Mouse (Mus musculus): ENCODE measurements at regions not wholly inside any gene's neighbourhood (a gene's known extent, or its start where the extent isn't known, plus 50 kb on each side); places are given as distances from the start of the nearest gene placed in this dataset.

DNA sequence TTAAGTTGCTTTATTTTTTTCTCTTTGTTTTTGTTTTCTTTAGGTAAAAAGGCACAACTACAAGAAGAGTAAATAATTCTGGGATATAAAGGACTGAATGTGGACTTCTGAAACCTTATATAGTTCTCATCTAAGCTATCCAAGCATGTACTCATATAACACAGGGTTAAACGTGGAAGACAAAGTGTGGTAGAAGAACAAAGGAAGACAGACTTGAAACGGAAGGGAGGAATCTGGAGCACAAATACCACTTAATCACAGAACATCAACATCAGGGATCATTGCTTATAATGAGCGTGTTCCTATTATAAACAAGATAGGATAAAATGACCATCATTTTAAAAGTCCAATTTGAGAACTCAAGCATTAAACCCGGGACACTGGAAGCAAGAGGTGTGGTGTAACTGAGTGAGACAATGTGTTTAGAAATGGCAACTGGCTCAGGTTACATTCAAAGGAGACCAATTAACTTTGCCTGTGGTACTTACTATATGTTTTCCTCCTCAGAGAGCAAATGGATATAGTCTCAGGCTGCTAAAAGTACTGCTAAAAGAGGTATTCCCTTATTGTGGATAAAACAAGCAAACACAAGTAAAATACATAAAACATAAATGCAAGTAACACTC, 96.1 kb upstream of the Hdgfl1 start:
- no peak for ATAC-seq
- Histone ChIP-seq H3K4me2 (ENCODE audit: low read length) (no peak overlapping the region), H3K9me3 (ENCODE audit: control insufficient read depth, low read length) (no peaks in the 10 kb centered on the region), H3K9ac (replicated peaks; ENCODE audit: low read depth, low read length) (no peak overlapping the region), H3K36me3 (ENCODE audit: control insufficient read depth, insufficient read depth) (no peaks in the 10 kb centered on the region), H3K4me3 (replicated peaks; ENCODE audit: low read length) (no peak overlapping the region), H3K4me1 (replicated peaks; ENCODE audit: control insufficient read depth, insufficient read depth, low read length) (no peaks in the 10 kb centered on the region), H3K27me3 (replicated peaks; ENCODE audit: control insufficient read depth, insufficient read depth, low read length) (no peaks in the 10 kb centered on the region), H3K27ac (ENCODE audit: low read length) (no peak overlapping the region)
- WGBS = 36% methylated on average over 4 of the region's 4 CpGs

DNA sequence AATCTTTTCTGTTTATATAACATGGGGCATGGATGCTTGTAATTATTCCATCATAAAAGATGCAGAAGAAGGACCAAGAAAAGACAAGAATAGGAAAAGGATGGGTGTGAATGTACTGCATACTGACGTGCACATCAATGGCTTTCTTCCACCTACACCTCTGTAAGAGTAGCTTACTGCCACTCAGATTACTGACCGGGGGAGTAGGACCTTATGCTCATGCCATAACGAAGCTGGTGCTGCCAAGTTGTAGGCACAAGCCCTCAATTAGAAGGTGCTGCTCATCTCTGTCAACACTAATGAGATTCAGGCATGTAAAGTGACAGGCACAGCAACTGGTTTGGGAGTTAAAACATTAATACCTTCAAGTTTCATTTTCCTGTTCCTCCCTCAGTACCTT, 97.8 kb upstream of the Hdgfl1 start:
- Histone ChIP-seq H3K4me3 (replicated peaks; ENCODE audit: low read length) (no peak overlapping the region), H3K9me3 (ENCODE audit: control insufficient read depth, low read length) (no peaks in the 10 kb centered on the region), H3K27ac (ENCODE audit: low read length) (no peak overlapping the region), H3K9ac (replicated peaks; ENCODE audit: low read depth, low read length) (no peak overlapping the region), H3K36me3 (ENCODE audit: control insufficient read depth, insufficient read depth) (no peaks in the 10 kb centered on the region), H3K4me2 (ENCODE audit: low read length) (no peak overlapping the region), H3K4me1 (replicated peaks; ENCODE audit: control insufficient read depth, insufficient read depth, low read length) (no peaks in the 10 kb centered on the region), H3K27me3 (replicated peaks; ENCODE audit: control insufficient read depth, insufficient read depth, low read length) (no peaks in the 10 kb centered on the region)
- 34% methylated on average over 3 of the region's 3 CpGs for WGBS
- no peak for ATAC-seq

GRCm38 (mm10) chr13:26916477-26916876, 140.9 kb upstream of the Prl start:
- Histone ChIP-seq H3K9me3 (ENCODE audit: control insufficient read depth, low read length) (no peaks in the 10 kb centered on the region), H3K36me3 (ENCODE audit: control insufficient read depth, insufficient read depth) (no peaks in the 10 kb centered on the region), H3K4me1 (replicated peaks; ENCODE audit: control insufficient read depth, insufficient read depth, low read length) (no peaks in the 10 kb centered on the region), H3K4me2 (ENCODE audit: low read length) (no peak overlapping the region), H3K9ac (replicated peaks; ENCODE audit: low read depth, low read length) (no peak overlapping the region), H3K4me3 (replicated peaks; ENCODE audit: low read length) (no peak overlapping the region), H3K27me3 (replicated peaks; ENCODE audit: control insufficient read depth, insufficient read depth, low read length) (no peaks in the 10 kb centered on the region), H3K27ac (ENCODE audit: low read length) (no peak overlapping the region)
- 85% methylated on average over 7 of the region's 7 CpGs for WGBS
- ATAC-seq = no peak

- Histone ChIP-seq H3K36me3 (ENCODE audit: control insufficient read depth, insufficient read depth) (no peaks in the 10 kb centered on the region), H3K9me3 (ENCODE audit: control insufficient read depth, low read length) (no peaks in the 10 kb centered on the region), H3K4me2 (ENCODE audit: low read length) (no peak overlapping the region), H3K4me3 (replicated peaks; ENCODE audit: low read length) (no peak overlapping the region), H3K27me3 (replicated peaks; ENCODE audit: control insufficient read depth, insufficient read depth, low read length) (no peaks in the 10 kb centered on the region), H3K4me1 (replicated peaks; ENCODE audit: control insufficient read depth, insufficient read depth, low read length) (peaks cover 7% of the 10 kb centered on the region; the same call in 1 of the 2 replicates), H3K27ac (ENCODE audit: low read length) (no peak overlapping the region), H3K9ac (replicated peaks; ENCODE audit: low read depth, low read length) (no peak overlapping the region)
- peak; percentile 64 for ATAC-seq
- 5% methylated on average over 4 of the region's 4 CpGs for WGBS
These were observed 124.5 kb upstream of the Prl start for GRCm38 (mm10) chr13:26932695-26933438.

DNA sequence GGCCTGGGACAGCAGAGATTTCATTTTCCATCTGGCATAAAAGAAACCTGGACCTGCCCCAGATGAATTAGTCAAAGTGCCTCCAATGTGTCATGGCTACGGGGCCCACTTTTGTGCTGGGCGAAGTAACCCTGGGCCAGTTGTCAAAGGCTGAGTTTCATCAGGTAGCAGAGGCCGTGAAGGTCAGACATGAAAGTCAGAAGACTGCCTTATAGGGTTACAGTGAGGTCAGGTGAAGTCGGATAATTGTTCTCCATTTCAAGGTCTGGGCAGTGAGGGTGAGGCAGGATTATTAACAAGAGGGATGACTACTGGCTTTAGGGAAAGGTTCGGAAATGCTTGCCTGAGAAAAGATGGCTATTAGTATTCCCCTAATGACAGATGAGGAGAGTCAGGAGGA, 123.5 kb upstream of the Prl start:
- no peak for ATAC-seq
- no peak overlapping the region for H3K4me3 ChIP-seq (replicated peaks; ENCODE audit: low read length)
- H3K27me3 ChIP-seq (replicated peaks; ENCODE audit: control insufficient read depth, insufficient read depth, low read length) = no peaks in the 10 kb centered on the region
- H3K4me2 ChIP-seq (ENCODE audit: low read length) = no peak overlapping the region
- H3K4me1 ChIP-seq (replicated peaks; ENCODE audit: control insufficient read depth, insufficient read depth, low read length) = peaks cover 7% of the 10 kb centered on the region; the same call in 1 of the 2 replicates
- 60% methylated on average over 5 of the region's 5 CpGs for WGBS
- H3K9ac ChIP-seq (replicated peaks; ENCODE audit: low read depth, low read length) = no peak overlapping the region
- no peak overlapping the region for H3K27ac ChIP-seq (ENCODE audit: low read length)
- no peaks in the 10 kb centered on the region for H3K9me3 ChIP-seq (ENCODE audit: control insufficient read depth, low read length)
- H3K36me3 ChIP-seq (ENCODE audit: control insufficient read depth, insufficient read depth) = no peaks in the 10 kb centered on the region

DNA sequence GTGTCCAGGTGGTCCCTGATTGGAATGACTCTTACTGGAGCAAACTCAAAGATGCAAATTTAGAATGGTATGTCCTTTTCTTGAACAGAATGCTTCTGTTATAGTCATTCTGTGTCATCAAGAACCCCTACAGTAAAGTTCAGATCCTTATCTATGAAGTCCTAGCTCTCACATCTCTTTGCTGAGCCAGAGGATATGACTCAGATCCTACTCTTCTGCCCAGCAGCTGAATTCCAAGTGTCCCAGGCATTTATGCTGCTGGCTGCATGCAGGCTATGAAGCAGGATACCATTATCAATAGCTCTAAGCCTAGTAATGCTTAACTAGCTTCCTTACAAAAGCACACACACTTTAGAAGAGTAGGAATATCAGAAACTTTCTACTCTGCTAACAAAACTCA, 116.9 kb upstream of the Prl start:
- Histone ChIP-seq H3K4me2 (ENCODE audit: low read length) (no peak overlapping the region), H3K36me3 (ENCODE audit: control insufficient read depth, insufficient read depth) (no peaks in the 10 kb centered on the region), H3K9me3 (ENCODE audit: control insufficient read depth, low read length) (no peaks in the 10 kb centered on the region), H3K27ac (ENCODE audit: low read length) (no peak overlapping the region), H3K4me3 (replicated peaks; ENCODE audit: low read length) (no peak overlapping the region), H3K27me3 (replicated peaks; ENCODE audit: control insufficient read depth, insufficient read depth, low read length) (no peaks in the 10 kb centered on the region), H3K4me1 (replicated peaks; ENCODE audit: control insufficient read depth, insufficient read depth, low read length) (no peaks in the 10 kb centered on the region), H3K9ac (replicated peaks; ENCODE audit: low read depth, low read length) (no peak overlapping the region)
- ATAC-seq = no peak

GRCm38 (mm10) chr13:26944487-26944886, 112.9 kb upstream of the Prl start:
- H3K9me3 ChIP-seq (ENCODE audit: control insufficient read depth, low read length) = no peaks in the 10 kb centered on the region
- no peaks in the 10 kb centered on the region for H3K4me1 ChIP-seq (replicated peaks; ENCODE audit: control insufficient read depth, insufficient read depth, low read length)
- ATAC-seq = no peak
- H3K27me3 ChIP-seq (replicated peaks; ENCODE audit: control insufficient read depth, insufficient read depth, low read length) = no peaks in the 10 kb centered on the region
- H3K27ac ChIP-seq (ENCODE audit: low read length) = no peak overlapping the region
- H3K4me3 ChIP-seq (replicated peaks; ENCODE audit: low read length) = no peak overlapping the region
- H3K36me3 ChIP-seq (ENCODE audit: control insufficient read depth, insufficient read depth) = no peaks in the 10 kb centered on the region
- no peak overlapping the region for H3K4me2 ChIP-seq (ENCODE audit: low read length)
- 73% methylated on average over 3 of the region's 3 CpGs for WGBS
- H3K9ac ChIP-seq (replicated peaks; ENCODE audit: low read depth, low read length) = no peak overlapping the region

GRCm38 (mm10) chr13:26951461-26951860, 105.9 kb upstream of the Prl start:
- 92% methylated on average over 2 of the region's 2 CpGs for WGBS
- Histone ChIP-seq H3K36me3 (ENCODE audit: control insufficient read depth, insufficient read depth) (no peaks in the 10 kb centered on the region), H3K27me3 (replicated peaks; ENCODE audit: control insufficient read depth, insufficient read depth, low read length) (no peaks in the 10 kb centered on the region), H3K9ac (replicated peaks; ENCODE audit: low read depth, low read length) (no peak overlapping the region), H3K4me3 (replicated peaks; ENCODE audit: low read length) (no peak overlapping the region), H3K9me3 (ENCODE audit: control insufficient read depth, low read length) (no peaks in the 10 kb centered on the region), H3K27ac (ENCODE audit: low read length) (no peak overlapping the region), H3K4me2 (ENCODE audit: low read length) (no peak overlapping the region), H3K4me1 (replicated peaks; ENCODE audit: control insufficient read depth, insufficient read depth, low read length) (no peaks in the 10 kb centered on the region)
- no peak for ATAC-seq

- Histone ChIP-seq H3K4me1 (replicated peaks; ENCODE audit: control insufficient read depth, insufficient read depth, low read length) (no peaks in the 10 kb centered on the region), H3K36me3 (ENCODE audit: control insufficient read depth, insufficient read depth) (no peaks in the 10 kb centered on the region), H3K27ac (ENCODE audit: low read length) (no peak overlapping the region), H3K27me3 (replicated peaks; ENCODE audit: control insufficient read depth, insufficient read depth, low read length) (no peaks in the 10 kb centered on the region), H3K4me3 (replicated peaks; ENCODE audit: low read length) (no peak overlapping the region), H3K9ac (replicated peaks; ENCODE audit: low read depth, low read length) (no peak overlapping the region), H3K9me3 (ENCODE audit: control insufficient read depth, low read length) (no peaks in the 10 kb centered on the region), H3K4me2 (ENCODE audit: low read length) (no peak overlapping the region)
- ATAC-seq = no peak
- 94% methylated on average over 2 of the region's 2 CpGs for WGBS
These were observed 103.5 kb upstream of the Prl start for GRCm38 (mm10) chr13:26953834-26954233.

All from forebrain, embryonic 16.5 days (tissue).